Mouse (Mus musculus): ENCODE results near the gene Ranbp1.

GRCm38 (mm10) chr16:18228856-18229255 lies 19.7 kb downstream of the Ranbp1 start:
- TF ChIP-seq CTCF (IDR thresholded peaks at IDR 0.05; ENCODE audit: borderline replicate concordance, insufficient read depth, low read length) (no peak), POLR2A (IDR thresholded peaks at IDR 0.05; ENCODE audit: low read depth, low read length) (no peak)

Data from embryonic fibroblast, embryonic 13.5 days (primary cell).